Mouse (Mus musculus): ENCODE results near the gene Magea2. TPM values are rescaled to one million over a fixed set of nuclear protein-coding genes. Genes with fewer than 3 reads are reported as not detected.
"Not testable (repeated sequence)": the region's sequence is repeated elsewhere in the genome, so short reads cannot be mapped to it uniquely, and the experiment has no call there.

The Magea2 gene
- 0.31 TPM in 1 of 2 replicates, not detected in the other for total RNA-seq (2012; rRNA removed)

- DNase-seq (ENCODE audit: low read depth, low spot score); in situ Hi-C loops (cut with MboI; ENCODE audit: low sequenced_read_pairs in 2 of 2, unreplicated experiment in 2 of 2); H3K4me1 ChIP-seq (ENCODE audit: control insufficient read depth in 2 of 2, insufficient read depth in 2 of 2, low read length in 2 of 2, poor library complexity in 1 of 2); H3K36me3 ChIP-seq (ENCODE audit: control insufficient read depth, insufficient read depth, low read length, poor library complexity, severe bottlenecking); H3K4me3 ChIP-seq (ENCODE audit: insufficient read depth in 1 of 2, low read depth in 1 of 2, low read length in 2 of 2, poor library complexity in 1 of 2, severe bottlenecking in 1 of 2); H3K9ac ChIP-seq (ENCODE audit: insufficient read depth, low read depth, low read length, poor library complexity, severe bottlenecking); H3K9me3 ChIP-seq (ENCODE audit: control insufficient read depth, insufficient read depth, low read depth, low read length); H3K27ac ChIP-seq (ENCODE audit: insufficient read depth, low read depth, low read length, poor library complexity, severe bottlenecking): not testable (repeated sequence)
These were observed at the start of gene Magea2 for GRCm38 (mm10) chrX:155093566-155093965. TSS of gene Magea2 (minus strand) at chrX:155093666.

GRCm38 (mm10) chrX:155128312-155128711 is 34.8 kb upstream of the Magea2 start, which contains the start of gene Cldn34b2:
TSS of gene Cldn34b2 (minus strand) at chrX:155128412.
- DNase-seq (ENCODE audit: low read depth, low spot score): not testable (repeated sequence)

GRCm38 (mm10) chrX:155098024-155098423 is 4.6 kb upstream of the Magea2 start:
- DNase-seq (ENCODE audit: low read depth, low spot score): no peak
- no peak overlapping the region for H3K4me3 ChIP-seq (ENCODE audit: insufficient read depth in 1 of 2, low read depth in 1 of 2, low read length in 2 of 2, poor library complexity in 1 of 2, severe bottlenecking in 1 of 2)
- no peak overlapping the region for H3K27ac ChIP-seq (ENCODE audit: insufficient read depth, low read depth, low read length, poor library complexity, severe bottlenecking)
- no peaks in the 10 kb centered on the region for H3K36me3 ChIP-seq (ENCODE audit: control insufficient read depth, insufficient read depth, low read length, poor library complexity, severe bottlenecking)
- H3K4me1 ChIP-seq (ENCODE audit: control insufficient read depth in 2 of 2, insufficient read depth in 2 of 2, low read length in 2 of 2, poor library complexity in 1 of 2): no peaks in the 10 kb centered on the region
- H3K9ac ChIP-seq (ENCODE audit: insufficient read depth, low read depth, low read length, poor library complexity, severe bottlenecking): no peak overlapping the region
- no peaks in the 10 kb centered on the region for H3K9me3 ChIP-seq (ENCODE audit: control insufficient read depth, insufficient read depth, low read depth, low read length)
- in situ Hi-C loops (cut with MboI; ENCODE audit: low sequenced_read_pairs in 2 of 2, unreplicated experiment in 2 of 2): no loop called here
- TF ChIP-seq CHD2 (IDR thresholded peaks at IDR 0.05; ENCODE audit: low read depth, low read length): no peak
- TF ChIP-seq HCFC1 (IDR thresholded peaks at IDR 0.05; ENCODE audit: borderline replicate concordance, insufficient read depth, low read length): no peak
- no peak for TF ChIP-seq ZNF384 (IDR thresholded peaks at IDR 0.05; ENCODE audit: low read depth, low read length)
- no peak for TF ChIP-seq ZC3H11A (IDR thresholded peaks at IDR 0.05; ENCODE audit: borderline replicate concordance, low read depth, low read length)
- TF ChIP-seq MAFK (IDR thresholded peaks at IDR 0.05; ENCODE audit: insufficient read depth, low read depth, low read length): no peak

More at GRCm38 (mm10) chrX:155128312-155128711, 34.8 kb upstream of the Magea2 start, which contains the start of gene Cldn34b2:
- H3K4me1 ChIP-seq (ENCODE audit: control insufficient read depth in 2 of 2, insufficient read depth in 2 of 2, low read length in 2 of 2, poor library complexity in 1 of 2); H3K4me3 ChIP-seq (ENCODE audit: insufficient read depth in 1 of 2, low read depth in 1 of 2, low read length in 2 of 2, poor library complexity in 1 of 2, severe bottlenecking in 1 of 2); H3K36me3 ChIP-seq (ENCODE audit: control insufficient read depth, insufficient read depth, low read length, poor library complexity, severe bottlenecking); in situ Hi-C loops (cut with MboI; ENCODE audit: low sequenced_read_pairs in 2 of 2, unreplicated experiment in 2 of 2); H3K9me3 ChIP-seq (ENCODE audit: control insufficient read depth, insufficient read depth, low read depth, low read length); H3K27ac ChIP-seq (ENCODE audit: insufficient read depth, low read depth, low read length, poor library complexity, severe bottlenecking); H3K9ac ChIP-seq (ENCODE audit: insufficient read depth, low read depth, low read length, poor library complexity, severe bottlenecking): not testable (repeated sequence)

GRCm38 (mm10) chrX:155089693-155090092 is 3.8 kb downstream of the Magea2 start, which contains the start of gene Magea1:
TSS of gene Magea1 (minus strand) at chrX:155089793.
- DNase-seq (ENCODE audit: low read depth, low spot score); H3K36me3 ChIP-seq (ENCODE audit: control insufficient read depth, insufficient read depth, low read length, poor library complexity, severe bottlenecking); H3K27ac ChIP-seq (ENCODE audit: insufficient read depth, low read depth, low read length, poor library complexity, severe bottlenecking); H3K4me3 ChIP-seq (ENCODE audit: insufficient read depth in 1 of 2, low read depth in 1 of 2, low read length in 2 of 2, poor library complexity in 1 of 2, severe bottlenecking in 1 of 2); in situ Hi-C loops (cut with MboI; ENCODE audit: low sequenced_read_pairs in 2 of 2, unreplicated experiment in 2 of 2); H3K9me3 ChIP-seq (ENCODE audit: control insufficient read depth, insufficient read depth, low read depth, low read length); H3K4me1 ChIP-seq (ENCODE audit: control insufficient read depth in 2 of 2, insufficient read depth in 2 of 2, low read length in 2 of 2, poor library complexity in 1 of 2); H3K9ac ChIP-seq (ENCODE audit: insufficient read depth, low read depth, low read length, poor library complexity, severe bottlenecking): not testable (repeated sequence)

- H3K4me3 ChIP-seq (ENCODE audit: insufficient read depth in 1 of 2, low read depth in 1 of 2, low read length in 2 of 2, poor library complexity in 1 of 2, severe bottlenecking in 1 of 2); H3K36me3 ChIP-seq (ENCODE audit: control insufficient read depth, insufficient read depth, low read length, poor library complexity, severe bottlenecking); H3K9ac ChIP-seq (ENCODE audit: insufficient read depth, low read depth, low read length, poor library complexity, severe bottlenecking); H3K27ac ChIP-seq (ENCODE audit: insufficient read depth, low read depth, low read length, poor library complexity, severe bottlenecking); H3K9me3 ChIP-seq (ENCODE audit: control insufficient read depth, insufficient read depth, low read depth, low read length); in situ Hi-C loops (cut with MboI; ENCODE audit: low sequenced_read_pairs in 2 of 2, unreplicated experiment in 2 of 2); DNase-seq (ENCODE audit: low read depth, low spot score); H3K4me1 ChIP-seq (ENCODE audit: control insufficient read depth in 2 of 2, insufficient read depth in 2 of 2, low read length in 2 of 2, poor library complexity in 1 of 2): not testable (repeated sequence)
These were observed 30.4 kb downstream of the Magea2 start, which contains the start of gene Magea5 for GRCm38 (mm10) chrX:155063045-155063444. TSS of gene Magea5 (minus strand) at chrX:155063145.

GRCm38 (mm10) chrX:154995750-154996149 is 97.7 kb downstream of the Magea2 start, which contains the start of gene Magea8:
TSS of gene Magea8 (minus strand) at chrX:154995850.
- H3K9ac ChIP-seq (ENCODE audit: insufficient read depth, low read depth, low read length, poor library complexity, severe bottlenecking); H3K27ac ChIP-seq (ENCODE audit: insufficient read depth, low read depth, low read length, poor library complexity, severe bottlenecking); in situ Hi-C loops (cut with MboI; ENCODE audit: low sequenced_read_pairs in 2 of 2, unreplicated experiment in 2 of 2); H3K9me3 ChIP-seq (ENCODE audit: control insufficient read depth, insufficient read depth, low read depth, low read length); H3K4me3 ChIP-seq (ENCODE audit: insufficient read depth in 1 of 2, low read depth in 1 of 2, low read length in 2 of 2, poor library complexity in 1 of 2, severe bottlenecking in 1 of 2); DNase-seq (ENCODE audit: low read depth, low spot score); H3K36me3 ChIP-seq (ENCODE audit: control insufficient read depth, insufficient read depth, low read length, poor library complexity, severe bottlenecking); H3K4me1 ChIP-seq (ENCODE audit: control insufficient read depth in 2 of 2, insufficient read depth in 2 of 2, low read length in 2 of 2, poor library complexity in 1 of 2): not testable (repeated sequence)

All from ES-E14 (cell line).